Mouse (Mus musculus) hindbrain, embryonic 15.5 days (tissue): ENCODE data around the gene Rbfox1. TPM values are rescaled to one million over a fixed set of nuclear protein-coding genes. Genes with fewer than 3 reads are reported as not detected.

Source experiments
- ATAC-seq: fragments of 200-750 bp; cut with Nextera tagmentation; 2 replicates; pipeline ENCODE4 v1.8.0; 2017; ENCODE audit warnings: low read depth, moderate number of reproducible peaks, moderate TSS enrichment; ENCODE audit not compliant: low FRiP score
- H3K27ac ChIP-seq: fragments of 300-500 bp; sonication (generic); replicated peaks from 2 replicates; pipeline ENCODE4 v1.5.1; 2015; ENCODE audit warnings: mild to moderate bottlenecking, inconsistent platforms
- H3K27me3 ChIP-seq: fragments of 300-500 bp; sonication (generic); 2 replicates; pipeline ENCODE4 v1.6.1; 2015; ENCODE audit warnings: control low read depth, inconsistent platforms
- H3K36me3 ChIP-seq: fragments of 300-500 bp; sonication (generic); 2 replicates; pipeline ENCODE4 v1.6.1; 2015; ENCODE audit warnings: control low read depth, inconsistent platforms
- H3K4me1 ChIP-seq: fragments of 300-500 bp; sonication (generic); replicated peaks from 2 replicates; pipeline ENCODE4 v1.6.1; 2015; ENCODE audit warnings: control low read depth, inconsistent platforms
- H3K4me2 ChIP-seq: fragments of 300-500 bp; sonication (generic); 2 replicates; pipeline ENCODE4 v1.6.1; 2015; ENCODE audit warnings: moderate library complexity, mild to moderate bottlenecking, inconsistent platforms
- H3K4me3 ChIP-seq: fragments of 300-500 bp; sonication (generic); 2 replicates; pipeline ENCODE4 v1.5.1; 2015; ENCODE audit warnings: mild to moderate bottlenecking, inconsistent platforms
- H3K9ac ChIP-seq: fragments of 300-500 bp; sonication (generic); 2 replicates; pipeline ENCODE4 v1.6.1; 2015; ENCODE audit warnings: inconsistent platforms
- H3K9me3 ChIP-seq: fragments of 300-500 bp; sonication (generic); 2 replicates; pipeline ENCODE4 v1.6.1; 2016; ENCODE audit warnings: control low read depth, inconsistent platforms
- WGBS: fragments of 180-500 bp; shearing (Covaris S2); methylation state at CpG from one replicate; pipeline ENCODE4 v1.1.7; 2015; 5-methylcytosine and 5-hydroxymethylcytosine counted together
- polyA plus RNA-seq: library from polyadenylated mRNA; unstranded; fragments of >200 nt; fragmentation: Nextera tagmentation; extraction: Ambion mirVana; gene quantifications from 2 replicates; pipeline ENCODE4 v1.2.1, GENCODE M21; 2015

Rbfox1 gene
- polyA plus RNA-seq, 1 experiment from 2014 or later, result 254 TPM

- 75% methylated on average over 4 of the region's 4 CpGs for WGBS
Measured at GRCm38 (mm10) chr16:6164476-6164875, 279.3 kb downstream of the Rbfox1 start.

GRCm38 (mm10) chr16:6169346-6169745, 284.2 kb downstream of the Rbfox1 start:
- ATAC-seq, result no peak
- H3K27me3 ChIP-seq, result no peaks in the 10 kb centered on the region
- WGBS, result 87% methylated on average over 5 of the region's 5 CpGs
- H3K36me3 ChIP-seq, result no peaks in the 10 kb centered on the region
- H3K4me2 ChIP-seq, result no peak overlapping the region
- no peak overlapping the region for H3K4me3 ChIP-seq
- no peaks in the 10 kb centered on the region for H3K9me3 ChIP-seq
- H3K4me1 ChIP-seq, result no peaks in the 10 kb centered on the region
- no peak overlapping the region for H3K27ac ChIP-seq
- H3K9ac ChIP-seq, result no peak overlapping the region

More at GRCm38 (mm10) chr16:6164476-6164875, 279.3 kb downstream of the Rbfox1 start:
- no peak overlapping the region for H3K4me3 ChIP-seq
- H3K36me3 ChIP-seq, result no peaks in the 10 kb centered on the region
- H3K27me3 ChIP-seq, result no peaks in the 10 kb centered on the region
- no peaks in the 10 kb centered on the region for H3K9me3 ChIP-seq
- no peak overlapping the region for H3K4me2 ChIP-seq
- ATAC-seq, result no peak
- H3K4me1 ChIP-seq, result no peaks in the 10 kb centered on the region
- H3K27ac ChIP-seq, result no peak overlapping the region
- H3K9ac ChIP-seq, result no peak overlapping the region

- Histone ChIP-seq H3K27me3 (no peaks in the 10 kb centered on the region), H3K9ac (no peak overlapping the region), H3K9me3 (no peaks in the 10 kb centered on the region), H3K4me2 (no peak overlapping the region), H3K4me3 (no peak overlapping the region), H3K4me1 (no peaks in the 10 kb centered on the region), H3K27ac (no peak overlapping the region), H3K36me3 (no peaks in the 10 kb centered on the region)
- 66% methylated on average over 9 of the region's 9 CpGs for WGBS
- no peak for ATAC-seq
Measured at GRCm38 (mm10) chr16:6180819-6181218, 295.7 kb downstream of the Rbfox1 start.

- H3K4me3 ChIP-seq, result no peak overlapping the region
- no peak overlapping the region for H3K4me2 ChIP-seq
- no peak for ATAC-seq
- no peaks in the 10 kb centered on the region for H3K27me3 ChIP-seq
- H3K36me3 ChIP-seq, result no peaks in the 10 kb centered on the region
- H3K27ac ChIP-seq, result no peak overlapping the region
- H3K9ac ChIP-seq, result no peak overlapping the region
- H3K4me1 ChIP-seq, result no peaks in the 10 kb centered on the region
- H3K9me3 ChIP-seq, result no peaks in the 10 kb centered on the region
Measured at GRCm38 (mm10) chr16:6182329-6182728, 297.2 kb downstream of the Rbfox1 start.

GRCm38 (mm10) chr16:6192358-6192757, 307.2 kb downstream of the Rbfox1 start:
- ATAC-seq, result no peak
- WGBS, result 70% methylated on average over 2 of the region's 2 CpGs
- Histone ChIP-seq H3K27me3 (no peaks in the 10 kb centered on the region), H3K27ac (no peak overlapping the region), H3K36me3 (no peaks in the 10 kb centered on the region), H3K4me2 (no peak overlapping the region), H3K9me3 (no peaks in the 10 kb centered on the region), H3K4me3 (no peak overlapping the region), H3K9ac (no peak overlapping the region), H3K4me1 (no peaks in the 10 kb centered on the region)

GRCm38 (mm10) chr16:6206431-6206830, 321.3 kb downstream of the Rbfox1 start:
- no peaks in the 10 kb centered on the region for H3K36me3 ChIP-seq
- no peak overlapping the region for H3K9ac ChIP-seq
- no peak overlapping the region for H3K27ac ChIP-seq
- no peaks in the 10 kb centered on the region for H3K4me1 ChIP-seq
- H3K27me3 ChIP-seq, result no peaks in the 10 kb centered on the region
- H3K9me3 ChIP-seq, result no peaks in the 10 kb centered on the region
- ATAC-seq, result no peak
- no peak overlapping the region for H3K4me3 ChIP-seq
- H3K4me2 ChIP-seq, result no peak overlapping the region

GRCm38 (mm10) chr16:6212916-6213315, 327.8 kb downstream of the Rbfox1 start:
- no peak overlapping the region for H3K4me3 ChIP-seq
- ATAC-seq, result no peak
- 16% methylated on average over 3 of the region's 3 CpGs for WGBS
- H3K4me1 ChIP-seq, result peaks cover 7% of the 10 kb centered on the region
- no peaks in the 10 kb centered on the region for H3K27me3 ChIP-seq
- H3K36me3 ChIP-seq, result no peaks in the 10 kb centered on the region
- H3K4me2 ChIP-seq, result no peak overlapping the region
- H3K27ac ChIP-seq, result peak overlapping the region; percentile 52
- H3K9me3 ChIP-seq, result no peaks in the 10 kb centered on the region
- H3K9ac ChIP-seq, result no peak overlapping the region

GRCm38 (mm10) chr16:6227449-6227848, 342.3 kb downstream of the Rbfox1 start:
- H3K36me3 ChIP-seq, result no peaks in the 10 kb centered on the region
- H3K9ac ChIP-seq, result no peak overlapping the region
- 64% methylated on average over 6 of the region's 6 CpGs for WGBS
- H3K27ac ChIP-seq, result no peak overlapping the region
- no peaks in the 10 kb centered on the region for H3K9me3 ChIP-seq
- no peak overlapping the region for H3K4me3 ChIP-seq
- H3K27me3 ChIP-seq, result no peaks in the 10 kb centered on the region
- H3K4me2 ChIP-seq, result no peak overlapping the region
- ATAC-seq, result no peak
- H3K4me1 ChIP-seq, result no peaks in the 10 kb centered on the region

GRCm38 (mm10) chr16:6232966-6233365, 347.8 kb downstream of the Rbfox1 start:
- Histone ChIP-seq H3K4me2 (no peak overlapping the region), H3K9me3 (no peaks in the 10 kb centered on the region), H3K4me3 (no peak overlapping the region), H3K27ac (no peak overlapping the region), H3K27me3 (no peaks in the 10 kb centered on the region), H3K36me3 (no peaks in the 10 kb centered on the region), H3K9ac (no peak overlapping the region), H3K4me1 (no peaks in the 10 kb centered on the region)
- ATAC-seq, result no peak
- 95% methylated on average over 2 of the region's 2 CpGs for WGBS

- Histone ChIP-seq H3K36me3 (no peaks in the 10 kb centered on the region), H3K9me3 (no peaks in the 10 kb centered on the region), H3K4me1 (no peaks in the 10 kb centered on the region; the same call in 1 of the 2 replicates), H3K27ac (no peak overlapping the region), H3K27me3 (no peaks in the 10 kb centered on the region), H3K9ac (no peak overlapping the region), H3K4me3 (no peak overlapping the region), H3K4me2 (no peak overlapping the region)
- WGBS, result 95% methylated on average over 4 of the region's 4 CpGs
- ATAC-seq, result no peak
Measured at GRCm38 (mm10) chr16:6241393-6241792, 356.2 kb downstream of the Rbfox1 start.

- Histone ChIP-seq H3K4me1 (no peaks in the 10 kb centered on the region; the same call in 1 of the 2 replicates), H3K4me3 (no peak overlapping the region), H3K9me3 (no peaks in the 10 kb centered on the region), H3K27me3 (no peaks in the 10 kb centered on the region), H3K27ac (no peak overlapping the region), H3K9ac (no peak overlapping the region), H3K4me2 (no peak overlapping the region), H3K36me3 (no peaks in the 10 kb centered on the region)
- ATAC-seq, result no peak
- 83% methylated on average over 3 of the region's 3 CpGs for WGBS
Measured at GRCm38 (mm10) chr16:6242468-6242867, 357.3 kb downstream of the Rbfox1 start.

GRCm38 (mm10) chr16:6247569-6247968, 362.4 kb downstream of the Rbfox1 start:
- Histone ChIP-seq H3K27me3 (no peaks in the 10 kb centered on the region), H3K4me1 (no peaks in the 10 kb centered on the region; the same call in 1 of the 2 replicates)
- 26% methylated on average over 4 of the region's 4 CpGs for WGBS

GRCm38 (mm10) chr16:6264557-6264956, 379.4 kb downstream of the Rbfox1 start:
- no peak for ATAC-seq
- Histone ChIP-seq H3K27ac (no peak overlapping the region), H3K27me3 (no peaks in the 10 kb centered on the region), H3K9me3 (no peaks in the 10 kb centered on the region), H3K4me1 (peaks cover 4% of the 10 kb centered on the region; the same call in 1 of the 2 replicates), H3K4me3 (no peak overlapping the region), H3K9ac (no peak overlapping the region), H3K4me2 (no peak overlapping the region), H3K36me3 (no peaks in the 10 kb centered on the region)
- WGBS, result 53% methylated on average over 8 of the region's 8 CpGs

More at GRCm38 (mm10) chr16:6247569-6247968, 362.4 kb downstream of the Rbfox1 start:
- 0 out of 2 replicates have a peak, but pooled peaks cover 4% of the 10 kb centered on the region for H3K9me3 ChIP-seq
- no peak overlapping the region for H3K9ac ChIP-seq
- H3K4me2 ChIP-seq, result no peak overlapping the region
- no peaks in the 10 kb centered on the region for H3K36me3 ChIP-seq
- no peak overlapping the region for H3K27ac ChIP-seq
- ATAC-seq, result no peak
- no peak overlapping the region for H3K4me3 ChIP-seq
